Mouse (Mus musculus) embryo, embryonic 9.5 days (tissue): ENCODE data around the gene Sgca.

Source experiments
- DNase-seq: peaks from one replicate; pipeline ENCODE4 v3.0.0-alpha.2; 2017; ENCODE audit errors: extremely low spot score

Gene Sgca

GRCm38 (mm10) chr11:94943054-94943453 lies 33.1 kb downstream of the Sgca start:
- no peak for DNase-seq

DNA sequence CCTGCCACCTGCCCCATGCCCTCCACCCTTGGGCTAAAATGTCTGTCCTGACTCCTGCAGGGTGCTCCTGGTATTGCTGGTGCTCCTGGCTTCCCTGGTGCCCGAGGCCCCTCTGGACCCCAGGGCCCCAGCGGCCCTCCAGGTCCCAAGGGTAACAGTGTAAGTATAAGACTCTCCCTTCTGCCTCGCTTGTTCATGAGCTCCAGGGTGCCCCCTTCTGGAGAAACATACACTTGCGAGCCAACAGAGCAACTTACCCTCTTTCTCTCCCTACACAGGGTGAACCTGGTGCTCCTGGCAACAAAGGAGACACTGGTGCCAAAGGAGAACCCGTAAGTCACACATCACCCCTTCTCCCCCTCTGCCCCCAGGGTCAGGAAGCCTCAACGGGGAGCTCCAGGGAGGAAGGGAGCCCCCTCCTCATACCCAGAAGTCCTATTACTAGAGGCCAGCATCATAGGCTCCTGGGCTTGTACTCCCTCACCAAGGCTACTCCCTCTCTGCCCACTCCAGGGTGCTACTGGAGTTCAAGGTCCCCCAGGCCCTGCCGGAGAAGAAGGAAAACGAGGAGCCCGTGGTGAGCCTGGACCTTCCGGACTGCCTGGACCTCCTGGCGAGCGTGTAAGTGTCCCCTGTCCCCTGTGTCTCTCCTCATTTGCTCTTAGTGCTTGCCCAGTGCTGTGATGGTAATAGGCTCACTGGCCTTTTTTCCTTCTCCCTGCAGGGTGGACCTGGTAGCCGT lies 33.7 kb downstream of the Sgca start:
- DNase-seq, result peak; percentile 28

GRCm38 (mm10) chr11:94941776-94942175 lies 34.4 kb downstream of the Sgca start:
- DNase-seq, result no peak

- no peak for DNase-seq
These were observed 35.0 kb downstream of the Sgca start for GRCm38 (mm10) chr11:94941121-94941520.

GRCm38 (mm10) chr11:94939280-94939679 lies 36.8 kb downstream of the Sgca start:
- peak; percentile 69 for DNase-seq

- no peak for DNase-seq
These were observed 37.8 kb downstream of the Sgca start for GRCm38 (mm10) chr11:94938296-94938695.

- no peak for DNase-seq
These were observed 38.3 kb downstream of the Sgca start for GRCm38 (mm10) chr11:94937787-94938186.

GRCm38 (mm10) chr11:94937335-94937781 lies 38.8 kb downstream of the Sgca start:
- DNase-seq, result no peak

DNA sequence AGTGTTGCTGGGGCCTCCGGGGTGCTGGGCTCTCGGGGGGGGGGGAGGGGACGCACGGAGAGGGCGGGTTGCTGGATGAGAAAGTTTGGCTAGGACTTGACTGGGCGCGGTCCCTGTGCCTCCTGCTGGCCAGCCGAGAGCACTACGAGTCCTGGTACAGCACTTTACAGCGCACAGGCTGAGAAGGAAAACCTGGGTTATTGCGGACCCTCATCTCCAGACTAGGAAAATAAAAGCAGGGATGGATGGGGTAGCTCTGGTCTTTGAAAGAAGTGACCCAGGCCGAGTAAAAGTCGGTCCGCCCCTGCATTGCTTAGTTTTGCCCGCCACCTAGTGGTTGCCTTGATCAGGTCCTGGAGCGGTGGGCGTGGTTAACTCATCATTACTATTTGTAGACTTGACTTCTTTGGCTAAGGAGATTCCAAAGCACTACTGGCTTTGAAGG lies 39.3 kb downstream of the Sgca start:
- DNase-seq, result peak; percentile 94

- DNase-seq, result peak; percentile 21
These were observed 40.1 kb downstream of the Sgca start, which contains the start of gene Col1a1 for GRCm38 (mm10) chr11:94936045-94936444. Gene Col1a1, plus strand, starts transcription at chr11:94936224.

GRCm38 (mm10) chr11:94934526-94934925 lies 41.6 kb downstream of the Sgca start:
- no peak for DNase-seq

DNA sequence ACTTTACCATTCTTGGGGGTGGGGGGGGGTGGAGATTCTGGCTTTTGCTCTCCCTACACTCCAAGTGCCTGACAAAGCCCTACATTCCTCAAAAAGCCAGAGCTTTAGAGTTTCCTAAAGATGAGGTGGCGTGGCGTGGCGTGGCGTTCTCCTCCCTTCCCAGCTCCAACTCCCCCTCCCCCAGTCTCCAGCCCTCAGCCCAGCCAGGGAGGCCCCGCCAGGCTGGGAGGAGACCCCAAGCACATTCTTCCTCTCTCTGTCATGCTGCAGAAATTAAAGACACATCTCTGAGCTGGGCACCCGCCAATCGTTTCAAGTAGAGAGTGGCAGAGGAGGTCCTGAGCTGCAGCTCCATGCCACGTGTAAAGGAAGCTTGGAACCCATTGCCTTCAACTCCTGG lies 42.5 kb downstream of the Sgca start:
- peak; percentile 41 for DNase-seq

DNA sequence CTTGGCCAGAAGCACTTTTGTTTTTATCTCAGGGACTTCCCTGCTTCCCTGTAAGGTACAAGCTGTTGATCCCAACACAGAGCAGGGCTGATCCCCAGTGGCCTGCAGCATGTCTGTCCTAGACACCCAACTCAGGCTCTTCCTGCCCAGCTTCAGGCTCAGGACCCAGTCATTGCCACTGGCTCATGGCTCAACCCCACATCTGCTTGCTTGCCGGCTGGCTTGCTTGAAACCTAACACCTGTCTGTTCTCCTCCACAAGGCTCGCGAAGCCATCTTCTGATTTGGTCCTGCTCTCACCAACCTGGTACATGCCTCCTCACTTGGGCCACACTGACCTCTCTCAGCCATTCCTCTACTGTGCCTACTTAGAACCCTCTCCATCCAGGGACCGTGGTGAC lies 46.0 kb downstream of the Sgca start:
- DNase-seq, result peak; percentile 31

DNA sequence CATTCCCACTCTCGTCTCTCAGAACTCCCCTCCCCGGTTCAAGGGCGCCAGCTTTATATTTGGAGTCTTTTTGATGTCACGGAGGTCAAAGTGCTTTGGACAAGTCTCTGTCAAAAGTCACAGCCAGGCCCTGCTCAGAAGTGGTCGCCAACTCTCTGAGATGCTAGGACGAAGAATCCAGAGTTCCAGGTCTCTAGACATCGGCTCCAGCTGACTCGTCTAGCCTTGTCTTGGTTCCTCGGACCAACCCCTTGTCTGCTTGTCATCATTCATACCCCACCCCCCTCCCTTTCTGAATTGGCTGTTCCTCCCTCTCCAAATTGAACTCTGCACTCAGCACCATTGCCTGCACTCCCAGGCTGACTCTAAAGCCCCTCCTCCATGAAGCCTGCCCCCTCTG lies 46.5 kb downstream of the Sgca start:
- peak; percentile 39 for DNase-seq

GRCm38 (mm10) chr11:94928820-94929219 lies 47.3 kb downstream of the Sgca start:
- DNase-seq, result peak; percentile 92

DNA sequence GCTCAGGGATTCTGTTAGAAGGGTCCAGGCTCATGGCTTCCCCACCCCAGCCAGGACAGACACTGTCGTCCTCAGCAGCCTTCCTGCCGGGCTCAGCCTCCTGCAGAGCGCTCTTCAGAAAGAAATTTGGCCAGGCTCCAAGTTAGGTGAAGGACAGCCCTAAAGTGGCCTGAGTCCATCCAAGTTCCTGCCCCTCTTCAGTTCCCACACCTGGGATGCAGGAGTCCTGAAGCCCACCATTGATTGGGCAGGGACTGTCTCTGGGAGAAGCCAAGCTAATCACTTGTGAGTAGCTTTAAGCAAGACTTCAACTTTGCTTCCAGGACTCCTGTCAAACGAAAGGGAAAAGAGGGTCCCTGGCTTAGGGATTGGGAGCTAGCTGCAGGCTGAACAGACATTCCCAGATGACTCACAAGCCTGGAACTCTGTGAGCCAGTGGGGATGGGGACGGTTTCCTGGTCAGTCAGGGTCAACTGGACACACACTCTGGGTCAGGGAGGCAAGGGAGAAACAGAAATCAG lies 48.3 kb downstream of the Sgca start:
- DNase-seq, result peak; percentile 33

DNA sequence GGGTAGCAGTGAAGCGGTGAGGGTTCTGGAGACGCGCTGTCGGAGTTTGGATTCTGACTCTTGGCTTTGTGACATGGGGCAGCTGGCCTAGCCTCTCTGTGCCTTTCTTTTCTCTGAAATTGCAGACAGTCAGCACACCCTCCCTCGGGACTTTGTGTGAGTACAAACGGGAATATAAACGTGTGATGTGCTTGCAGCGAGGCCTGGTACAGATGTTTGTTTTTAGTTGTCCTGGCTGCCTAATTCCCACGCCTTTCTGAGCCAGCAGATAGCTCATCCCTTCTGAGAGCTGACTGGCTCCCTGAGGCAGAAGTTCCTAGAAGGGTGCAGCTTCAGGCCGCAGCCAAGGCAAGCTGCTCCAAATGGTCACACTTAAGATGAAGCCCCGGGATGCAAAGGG lies 49.7 kb downstream of the Sgca start:
- DNase-seq, result no peak

DNA sequence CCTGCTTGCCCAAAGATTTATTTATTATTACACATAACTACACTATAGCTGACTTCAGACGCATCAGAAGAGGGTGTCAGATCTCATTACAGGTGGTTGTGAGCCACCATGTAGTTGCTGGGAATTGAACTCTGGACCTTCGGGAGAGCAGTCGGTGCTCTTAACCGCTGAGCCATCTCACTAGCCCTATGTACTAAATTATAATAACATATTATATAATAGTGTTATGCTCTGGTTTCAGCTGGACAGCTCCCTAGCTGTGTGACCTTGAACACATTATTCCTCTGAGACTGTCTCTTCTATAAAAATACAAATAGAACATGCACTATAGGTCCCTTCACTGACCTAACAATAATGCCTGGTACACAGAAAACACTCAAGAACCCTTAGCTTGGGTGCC lies 51.1 kb downstream of the Sgca start:
- DNase-seq, result no peak

DNA sequence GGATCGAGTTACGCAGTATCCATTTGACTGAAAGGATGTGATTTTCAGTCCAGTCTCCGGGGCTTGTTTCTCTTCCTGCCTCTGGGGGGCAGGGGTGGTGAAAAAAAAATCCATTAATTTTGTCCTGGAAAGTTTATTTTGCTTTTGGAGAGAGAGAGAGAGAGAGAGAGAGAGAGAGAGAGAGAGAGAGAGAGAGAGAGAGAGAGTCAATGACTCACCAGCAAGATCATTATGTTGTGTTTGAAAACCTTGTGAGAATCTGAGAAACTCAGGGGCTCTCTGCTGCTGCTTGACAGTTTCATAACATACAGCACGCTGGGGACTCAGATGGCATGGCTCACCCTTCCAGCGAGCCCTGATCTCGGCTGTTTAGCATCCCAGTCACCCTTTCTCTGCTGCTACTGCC lies 55.1 kb downstream of the Sgca start:
- no peak for DNase-seq

- no peak for DNase-seq
These were observed 58.4 kb downstream of the Sgca start for GRCm38 (mm10) chr11:94917717-94918116.

DNA sequence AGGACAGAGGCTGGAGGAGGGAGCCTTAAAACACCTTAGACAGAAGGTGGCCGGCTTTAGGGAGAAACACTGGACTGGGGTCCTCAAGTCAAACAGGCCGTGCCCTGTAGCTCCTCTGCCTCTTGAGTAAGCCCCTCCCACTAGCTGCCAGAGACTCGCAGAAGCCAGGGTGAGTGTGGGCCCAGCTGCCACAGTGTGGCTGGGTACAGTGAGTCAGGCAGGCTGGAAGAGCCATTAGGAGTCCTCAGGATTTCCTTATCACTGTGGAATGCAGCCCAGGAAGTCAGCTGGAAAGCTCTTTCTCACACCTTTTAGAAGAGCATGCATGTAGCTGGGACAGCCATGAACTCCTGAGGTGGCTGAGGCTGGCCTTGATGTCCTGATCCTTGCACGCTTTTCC lies 59.6 kb downstream of the Sgca start:
- no peak for DNase-seq

DNA sequence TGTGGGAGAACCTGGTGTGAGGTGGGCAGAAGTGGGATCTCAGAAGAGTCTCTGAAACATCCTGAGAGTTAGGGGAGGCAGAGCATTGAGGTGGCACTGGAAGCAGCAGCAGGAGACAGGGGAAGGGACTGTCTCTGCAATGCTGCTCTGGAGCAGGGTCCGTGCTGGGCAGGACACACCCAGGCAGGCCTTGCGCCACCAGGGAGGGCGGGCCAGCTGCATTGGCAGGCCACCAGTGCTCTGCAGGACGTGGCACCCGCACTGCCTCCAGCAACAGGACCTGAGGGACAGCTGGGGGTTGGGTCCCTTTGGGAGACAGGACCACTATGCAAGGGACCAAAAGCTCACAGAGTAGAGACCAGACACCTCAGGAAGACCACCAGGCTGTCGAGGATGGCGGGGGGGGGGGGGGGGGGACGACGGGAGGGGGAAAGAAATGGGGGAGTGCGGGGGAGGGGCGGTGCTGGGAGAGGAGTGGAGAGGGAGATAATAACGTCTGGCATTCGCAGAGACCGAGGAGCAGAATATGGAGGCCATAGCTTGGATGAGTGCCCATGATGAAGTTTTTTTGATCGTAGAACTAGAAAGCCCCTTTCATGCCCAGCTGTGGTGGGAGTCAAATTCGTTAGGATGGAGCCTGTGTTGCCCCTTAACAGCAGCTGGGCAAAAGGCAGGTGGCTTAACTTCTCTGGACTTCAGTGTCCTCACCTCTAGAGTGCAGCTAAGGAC lies 60.3 kb downstream of the Sgca start:
- no peak for DNase-seq
